Mouse (Mus musculus) ES-E14 (cell line): Measurements from ENCODE around the gene Fmn2. TPM values are rescaled to one million over a fixed set of nuclear protein-coding genes. Genes with fewer than 3 reads are reported as not detected.

Experiments
- DNase-seq: peaks from one replicate; pipeline ENCODE4 v3.0.0-alpha.2; 2013; ENCODE audit warnings: low read depth, low spot score
- H3K27ac ChIP-seq: 2 replicates; pipeline ENCODE4 v1.5.1; 2012; ENCODE audit warnings: low read depth, mild to moderate bottlenecking, low read length, moderate library complexity, mixed read lengths; ENCODE audit not compliant: poor library complexity, insufficient read depth, severe bottlenecking
- H3K36me3 ChIP-seq: 2 replicates; pipeline ENCODE4 v1.6.1; 2012; ENCODE audit warnings: mild to moderate bottlenecking, low read length, moderate library complexity, mixed read lengths; ENCODE audit not compliant: control insufficient read depth, poor library complexity, insufficient read depth, severe bottlenecking
- H3K4me1 ChIP-seq, 2 experiments: fragments of 150-350 bp in 1 of 2; sonication (generic) in 1 of 2; 2 replicates each; pipeline ENCODE4 v1.6.1; 2012; ENCODE audit warnings: low read length in 2 of 2, mild to moderate bottlenecking in 1 of 2, mixed read lengths in 1 of 2; ENCODE audit not compliant: control insufficient read depth in 2 of 2, insufficient read depth in 2 of 2, poor library complexity in 1 of 2
- H3K4me3 ChIP-seq, 2 experiments: fragments of 150-350 bp in 1 of 2; sonication (generic) in 1 of 2; 2 replicates each; pipeline ENCODE4 v1.5.1; 2012; ENCODE audit warnings: low read length in 2 of 2, low read depth in 1 of 2, mild to moderate bottlenecking in 1 of 2, mixed read lengths in 1 of 2; ENCODE audit not compliant: insufficient read depth in 1 of 2, poor library complexity in 1 of 2, severe bottlenecking in 1 of 2
- H3K9ac ChIP-seq: 2 replicates; pipeline ENCODE4 v1.6.1; 2012; ENCODE audit warnings: low read depth, mild to moderate bottlenecking, low read length, mixed read lengths; ENCODE audit not compliant: poor library complexity, insufficient read depth, severe bottlenecking
- H3K9me3 ChIP-seq: fragments of 150-350 bp; sonication (generic); 2 replicates; pipeline ENCODE4 v1.6.1; 2012; ENCODE audit warnings: low read depth, mild to moderate bottlenecking, low read length; ENCODE audit not compliant: control insufficient read depth, insufficient read depth
- CHD2 ChIP-seq: IDR thresholded peaks from 2 replicates; pipeline ENCODE4 v1.6.1; 2014; ENCODE audit warnings: mild to moderate bottlenecking, low read depth, low read length, inconsistent platforms
- HCFC1 ChIP-seq: IDR thresholded peaks from 2 replicates; pipeline ENCODE4 v1.6.1; 2012; ENCODE audit warnings: low read length, inconsistent platforms, borderline replicate concordance; ENCODE audit not compliant: insufficient read depth
- MAFK ChIP-seq: IDR thresholded peaks from 2 replicates; pipeline ENCODE4 v1.6.1; 2014; ENCODE audit warnings: mild to moderate bottlenecking, low read depth, low read length, inconsistent platforms; ENCODE audit not compliant: insufficient read depth
- ZC3H11A ChIP-seq: IDR thresholded peaks from 2 replicates; pipeline ENCODE4 v1.6.1; 2012; ENCODE audit warnings: low read depth, mild to moderate bottlenecking, inconsistent platforms, low read length, borderline replicate concordance
- ZNF384 ChIP-seq: IDR thresholded peaks from 2 replicates; pipeline ENCODE4 v1.6.1; 2012; ENCODE audit warnings: low read depth, low read length, inconsistent platforms
- in situ Hi-C, 2 experiments: fragments of 600-800 bp; cut with MboI; formaldehyde crosslinking; loops; one replicate each; pipeline ENCODE4 v1.15.1; 2025; ENCODE audit warnings: low sequenced_read_pairs in 2 of 2, inconsistent platforms in 1 of 2; ENCODE audit not compliant: unreplicated experiment in 2 of 2
- total RNA-seq: library from RNA; depleted of rRNA; stranded (reverse); fragments of 300-350 nt; gene quantifications from 2 replicates; pipeline ENCODE4 v1.2.3, GENCODE M21; 2012

The Fmn2 gene
- total RNA-seq, 1 experiment = 1.2 TPM

GRCm38 (mm10) chr1:174621512-174621911 lies 119.9 kb downstream of the Fmn2 start:
- no peak overlapping the region for H3K9ac ChIP-seq
- H3K9me3 ChIP-seq = no peaks in the 10 kb centered on the region
- no peak overlapping the region for H3K4me3 ChIP-seq
- DNase-seq = no peak
- H3K36me3 ChIP-seq = no peaks in the 10 kb centered on the region
- H3K4me1 ChIP-seq = no peaks in the 10 kb centered on the region
- no peak overlapping the region for H3K27ac ChIP-seq
- in situ Hi-C loops = no loop called here
- TF ChIP-seq HCFC1 (no peak), ZC3H11A (no peak), MAFK (no peak), CHD2 (no peak), ZNF384 (no peak)

- H3K9ac ChIP-seq = no peak overlapping the region
- no peaks in the 10 kb centered on the region for H3K4me1 ChIP-seq
- in situ Hi-C loops = no loop called here
- H3K9me3 ChIP-seq = no peaks in the 10 kb centered on the region
- no peak overlapping the region for H3K27ac ChIP-seq
- no peak for TF ChIP-seq MAFK
- TF ChIP-seq ZC3H11A = no peak
- TF ChIP-seq CHD2 = no peak
- no peak for TF ChIP-seq HCFC1
- no peak for TF ChIP-seq ZNF384
- no peak overlapping the region for H3K4me3 ChIP-seq
- H3K36me3 ChIP-seq = no peaks in the 10 kb centered on the region
- no peak for DNase-seq
Observed at GRCm38 (mm10) chr1:174623054-174623453, 121.4 kb downstream of the Fmn2 start.

GRCm38 (mm10) chr1:174630074-174630473 lies 128.4 kb downstream of the Fmn2 start:
- H3K36me3 ChIP-seq = no peaks in the 10 kb centered on the region
- no peak for TF ChIP-seq ZC3H11A
- no peak for TF ChIP-seq ZNF384
- TF ChIP-seq HCFC1 = no peak
- no peak for TF ChIP-seq MAFK
- no peak for TF ChIP-seq CHD2
- H3K27ac ChIP-seq = no peak overlapping the region
- no peak for DNase-seq
- H3K9ac ChIP-seq = no peak overlapping the region
- no peak overlapping the region for H3K4me3 ChIP-seq
- in situ Hi-C loops = no loop called here
- no peaks in the 10 kb centered on the region for H3K4me1 ChIP-seq
- H3K9me3 ChIP-seq = no peaks in the 10 kb centered on the region

GRCm38 (mm10) chr1:174636291-174636690 lies 134.7 kb downstream of the Fmn2 start:
- no peak overlapping the region for H3K27ac ChIP-seq
- in situ Hi-C loops = no loop called here
- TF ChIP-seq ZC3H11A (no peak), MAFK (no peak), CHD2 (no peak), HCFC1 (no peak), ZNF384 (no peak)
- H3K36me3 ChIP-seq = no peaks in the 10 kb centered on the region
- no peaks in the 10 kb centered on the region for H3K9me3 ChIP-seq
- H3K4me1 ChIP-seq = no peaks in the 10 kb centered on the region
- DNase-seq = no peak
- no peak overlapping the region for H3K9ac ChIP-seq
- H3K4me3 ChIP-seq = no peak overlapping the region

- Histone ChIP-seq H3K9me3 (no peaks in the 10 kb centered on the region), H3K4me3 (no peak overlapping the region), H3K27ac (no peak overlapping the region), H3K36me3 (no peaks in the 10 kb centered on the region), H3K4me1 (no peaks in the 10 kb centered on the region), H3K9ac (no peak overlapping the region)
- in situ Hi-C loops = no loop called here
- no peak for TF ChIP-seq CHD2
- TF ChIP-seq ZNF384 = no peak
- TF ChIP-seq HCFC1 = no peak
- no peak for TF ChIP-seq MAFK
- DNase-seq = no peak
Observed at GRCm38 (mm10) chr1:174637564-174638085, 136.0 kb downstream of the Fmn2 start.
